Mouse (Mus musculus): Measurements from ENCODE around the gene 2010111I01Rik.

GRCm38 (mm10) chr13:63091246-63091645 lies 126.6 kb downstream of the 2010111I01Rik start:
- no peak for TF ChIP-seq CTCF (IDR thresholded peaks at IDR 0.05; ENCODE audit: low read depth)
- no peak for TF ChIP-seq EP300 (optimal IDR thresholded peaks at IDR 0.05)

Measured in stomach, postnatal 0 days (tissue).